Mouse (Mus musculus) kidney, adult 9 months (tissue): Measurements from ENCODE around the gene Rasal2.

ENCODE experiments used
- DNase-seq: peaks from one replicate; pipeline ENCODE4 v3.0.0; 2022

Gene Rasal2

DNA sequence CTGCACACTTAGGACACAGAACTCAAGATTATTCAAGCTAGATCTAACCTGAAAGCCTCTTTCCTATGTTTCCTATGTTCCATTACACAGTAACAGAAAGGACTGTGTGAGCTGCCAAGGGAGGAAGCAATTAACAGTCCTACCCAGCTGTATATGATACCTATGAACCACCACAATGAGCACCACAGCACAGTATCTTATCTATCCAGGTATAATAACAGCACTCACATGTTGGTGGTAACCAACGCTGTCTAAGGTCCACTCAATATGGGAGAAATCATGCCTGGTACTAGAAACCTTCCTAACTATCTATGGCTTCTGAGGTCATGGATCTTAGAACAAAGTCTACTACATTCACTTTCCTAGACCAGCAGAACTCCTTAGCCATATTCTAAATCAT lies 89.3 kb downstream of the Rasal2 start:
- no peak for DNase-seq

- DNase-seq: no peak
These were observed 93.5 kb downstream of the Rasal2 start for GRCm38 (mm10) chr1:157318896-157319295.

- DNase-seq: no peak
These were observed 111.1 kb downstream of the Rasal2 start for GRCm38 (mm10) chr1:157301266-157301665.

GRCm38 (mm10) chr1:157299559-157299958 lies 112.8 kb downstream of the Rasal2 start:
- DNase-seq: peak; percentile 18

DNA sequence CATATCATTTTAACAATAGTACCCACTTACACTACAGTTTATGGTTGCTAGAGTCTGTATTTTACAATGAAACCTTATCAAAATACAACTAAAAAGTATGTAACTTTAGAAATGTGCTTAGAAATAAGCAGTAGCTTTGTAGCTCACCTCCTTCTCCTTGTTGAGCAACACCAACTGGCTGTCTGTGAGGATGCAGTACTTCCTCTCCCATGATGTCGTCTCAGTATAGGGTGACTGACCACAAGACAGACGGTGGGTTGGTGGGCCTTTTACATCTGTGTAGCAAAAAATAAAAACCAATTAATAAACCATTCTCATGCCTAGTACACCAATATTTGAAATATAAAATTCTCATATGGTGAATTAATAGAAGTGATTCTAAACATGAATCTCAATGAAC lies 113.4 kb downstream of the Rasal2 start:
- DNase-seq: no peak

DNA sequence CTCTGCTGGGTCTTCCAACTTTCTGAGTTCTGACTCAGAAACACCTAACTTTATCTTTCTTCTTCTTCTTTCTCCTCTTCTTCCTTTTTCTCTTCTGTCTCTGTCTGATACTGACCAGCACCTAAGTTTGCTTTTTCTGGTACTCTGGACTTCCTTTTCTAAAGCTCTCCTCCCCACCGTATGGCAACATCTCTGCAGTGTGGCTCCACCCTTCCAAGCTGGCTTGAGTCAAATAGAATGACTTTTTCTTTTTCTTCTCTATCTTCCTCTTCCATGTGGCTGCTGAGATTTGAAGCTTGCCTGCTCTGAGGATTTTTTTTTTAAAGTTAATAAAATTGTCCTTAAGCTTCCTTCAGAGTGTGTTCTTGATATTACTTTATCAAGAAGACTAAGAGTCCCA lies 115.3 kb downstream of the Rasal2 start:
- DNase-seq: no peak

DNA sequence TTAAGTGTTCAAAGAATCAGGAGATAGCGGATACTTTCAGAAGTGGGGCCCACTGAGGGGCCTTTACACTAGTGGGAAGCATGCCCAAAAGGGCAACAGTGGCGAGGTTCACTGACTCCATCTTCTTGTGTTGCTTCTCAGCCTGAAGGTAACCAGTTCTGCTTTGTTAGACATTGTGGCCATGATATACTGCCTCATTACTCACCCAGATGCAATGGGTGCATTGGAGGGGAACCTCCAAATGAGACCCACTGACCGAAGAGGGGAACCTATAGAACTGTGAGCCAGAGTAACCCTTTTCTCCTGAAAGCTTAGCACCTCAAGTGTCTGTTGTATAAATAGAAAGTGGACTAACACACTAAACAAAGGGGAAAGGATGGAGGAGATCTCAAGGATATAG lies 116.5 kb downstream of the Rasal2 start:
- no peak for DNase-seq

GRCm38 (mm10) chr1:157290173-157290572 lies 122.2 kb downstream of the Rasal2 start:
- no peak for DNase-seq

DNA sequence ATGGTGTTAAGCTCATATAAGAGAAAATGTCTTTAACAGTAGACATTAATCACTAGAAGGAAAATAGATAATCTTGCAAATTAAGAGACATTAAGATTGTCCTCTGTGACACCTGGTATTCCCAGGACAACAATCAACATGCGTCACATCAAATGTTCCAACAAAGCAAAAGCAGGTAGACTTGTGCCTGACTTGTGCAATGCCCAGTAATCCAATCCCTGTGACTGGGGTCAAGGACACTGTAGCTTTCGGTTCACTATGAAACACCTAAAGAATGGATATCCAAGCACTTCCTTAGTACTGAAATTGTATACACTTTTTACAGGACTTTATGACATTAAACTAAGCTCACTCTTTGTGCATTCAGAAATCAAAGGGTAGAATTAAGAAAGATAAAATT lies 123.1 kb downstream of the Rasal2 start:
- DNase-seq: no peak

GRCm38 (mm10) chr1:157286561-157286960 lies 125.8 kb downstream of the Rasal2 start:
- DNase-seq: peak; percentile 73

DNA sequence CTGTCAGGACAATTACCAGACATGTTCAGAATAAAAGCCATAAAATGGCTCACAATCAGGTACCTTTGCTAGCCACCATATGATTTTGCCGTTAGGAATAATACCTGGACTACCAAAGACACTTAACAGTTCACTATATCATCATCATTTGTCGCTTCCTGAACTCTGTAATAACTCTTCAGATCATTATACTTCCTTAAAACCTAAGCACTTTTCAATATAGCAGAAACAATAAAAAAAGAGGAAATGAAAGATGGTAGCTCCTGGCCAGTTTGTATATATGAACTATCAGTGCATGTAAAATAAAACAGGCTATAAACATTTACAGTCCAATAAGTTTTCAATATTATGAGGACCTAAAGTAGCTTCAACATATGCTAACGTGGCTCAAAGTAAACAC lies 127.0 kb downstream of the Rasal2 start:
- DNase-seq: no peak

DNA sequence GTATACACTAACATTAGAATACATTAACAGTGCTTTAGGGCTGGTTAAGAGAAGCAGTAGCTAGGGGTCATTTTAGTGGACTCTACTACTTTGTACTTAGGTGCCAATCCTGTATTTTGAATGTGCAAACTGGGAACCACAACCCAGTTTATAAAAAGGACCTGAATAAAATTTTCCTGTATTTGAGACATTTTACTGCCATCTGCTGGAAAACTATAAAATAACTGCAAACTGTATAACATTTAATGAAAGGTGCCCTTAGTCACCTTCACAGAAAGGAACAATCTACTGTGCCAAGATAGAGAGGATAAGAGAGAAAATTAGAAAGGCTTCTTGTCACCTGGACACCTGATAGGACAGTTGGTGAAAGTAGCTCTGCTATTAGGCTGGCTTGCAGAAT lies 131.6 kb downstream of the Rasal2 start:
- peak; percentile 39 for DNase-seq

- no peak for DNase-seq
These were observed 136.6 kb downstream of the Rasal2 start for GRCm38 (mm10) chr1:157275672-157276307.

DNA sequence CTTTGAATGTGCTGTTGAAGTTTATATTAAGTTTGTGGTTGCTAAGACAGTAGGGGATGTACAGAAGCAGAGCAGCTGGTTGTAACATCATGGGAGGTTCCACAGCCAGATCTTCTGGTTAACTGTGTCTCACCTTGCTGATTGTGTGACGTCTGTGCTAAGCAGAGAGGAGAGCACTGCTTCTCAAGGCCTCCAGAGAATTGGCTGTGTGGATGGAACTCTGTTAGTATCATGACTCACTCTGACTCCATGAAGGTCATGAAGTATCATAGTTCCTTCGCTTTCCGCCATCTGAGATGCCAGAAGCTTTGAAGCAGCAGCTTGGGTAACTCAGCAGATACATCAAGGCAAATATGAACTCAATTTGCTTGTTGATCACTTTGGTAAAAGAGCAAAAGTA lies 144.5 kb downstream of the Rasal2 start:
- DNase-seq: no peak

- DNase-seq: peak; percentile 13
These were observed 155.8 kb downstream of the Rasal2 start for GRCm38 (mm10) chr1:157256562-157256961.

- DNase-seq: no peak
These were observed 156.6 kb downstream of the Rasal2 start for GRCm38 (mm10) chr1:157255776-157256175.

DNA sequence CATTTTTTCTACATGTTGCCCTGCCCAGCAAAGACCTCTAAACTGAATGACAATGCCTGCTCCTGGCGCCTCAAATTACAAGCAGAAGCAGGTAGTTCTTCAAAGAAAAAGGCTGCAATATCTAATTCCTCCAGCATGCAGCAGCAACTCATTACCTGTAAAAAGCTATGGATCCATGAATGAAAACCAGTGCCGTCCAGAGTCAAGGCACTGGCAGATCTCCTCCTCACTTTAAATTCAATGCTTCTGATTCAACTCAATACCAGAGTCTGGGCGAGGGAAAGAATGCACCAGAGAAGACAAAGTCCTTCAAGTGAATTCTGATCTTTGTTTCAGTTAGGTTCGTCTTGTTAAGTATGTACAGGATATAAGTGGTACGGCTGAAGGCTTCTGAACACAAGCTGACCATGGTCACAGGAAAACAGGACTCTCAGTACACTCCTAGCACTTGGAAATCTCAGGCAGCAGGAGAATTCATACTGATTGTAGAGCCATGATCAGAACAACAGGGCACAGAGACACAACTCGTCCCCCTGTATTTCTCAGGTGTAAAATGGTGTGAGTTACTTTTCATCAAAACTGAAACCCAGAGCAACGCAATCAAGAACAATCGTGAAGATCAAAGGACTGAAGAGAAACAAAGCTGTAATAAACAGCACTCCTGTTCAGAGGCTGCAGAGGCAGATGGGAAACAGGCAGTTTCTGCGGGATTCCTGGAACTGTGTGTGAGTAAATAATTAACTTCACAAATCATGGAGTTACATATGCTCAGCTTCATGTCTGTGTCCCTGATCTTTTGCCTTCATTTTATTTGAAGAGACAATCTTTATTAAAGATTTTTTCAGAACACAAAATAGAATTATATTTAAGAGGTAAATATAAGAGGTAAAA lies 158.6 kb downstream of the Rasal2 start:
- peak; percentile 48 for DNase-seq

- DNase-seq: no peak
These were observed 164.3 kb downstream of the Rasal2 start for GRCm38 (mm10) chr1:157248112-157248511.

DNA sequence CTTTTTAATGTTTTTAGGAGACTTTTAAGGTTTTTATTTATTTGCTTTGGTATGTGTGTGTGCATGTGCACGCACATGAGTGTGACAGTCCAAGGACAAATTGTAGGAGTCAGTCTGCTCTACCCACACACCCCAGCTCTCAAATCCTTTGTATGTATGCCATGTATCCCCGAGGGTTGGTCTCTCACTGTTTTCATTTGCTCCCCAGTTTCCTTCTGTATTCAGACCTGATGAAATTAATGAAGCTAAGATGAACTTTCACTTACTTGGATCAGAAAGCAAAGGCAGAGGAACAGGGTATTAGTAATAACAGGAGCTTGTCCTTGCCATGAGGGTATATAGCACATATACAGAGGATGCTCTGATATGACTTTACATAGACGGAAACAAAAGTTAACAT lies 165.1 kb downstream of the Rasal2 start:
- DNase-seq: no peak

DNA sequence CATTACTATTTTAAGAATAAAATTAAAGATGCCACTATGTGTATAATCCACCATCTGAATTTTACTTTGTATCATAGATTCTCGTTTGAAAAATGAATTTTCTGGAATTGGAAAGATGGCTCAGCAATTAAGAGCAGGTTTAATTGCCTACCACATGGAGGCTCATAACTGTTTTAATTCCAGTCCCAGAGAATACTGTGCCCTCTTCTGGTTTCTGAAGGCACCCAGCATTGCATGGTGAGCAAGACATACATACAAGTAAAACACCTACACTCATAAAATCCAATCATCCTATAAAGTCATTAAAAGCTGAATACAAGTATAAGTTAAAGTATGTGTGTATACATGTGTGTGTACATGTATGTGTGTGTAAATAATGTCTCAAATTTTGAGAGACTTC lies 165.6 kb downstream of the Rasal2 start:
- no peak for DNase-seq

DNA sequence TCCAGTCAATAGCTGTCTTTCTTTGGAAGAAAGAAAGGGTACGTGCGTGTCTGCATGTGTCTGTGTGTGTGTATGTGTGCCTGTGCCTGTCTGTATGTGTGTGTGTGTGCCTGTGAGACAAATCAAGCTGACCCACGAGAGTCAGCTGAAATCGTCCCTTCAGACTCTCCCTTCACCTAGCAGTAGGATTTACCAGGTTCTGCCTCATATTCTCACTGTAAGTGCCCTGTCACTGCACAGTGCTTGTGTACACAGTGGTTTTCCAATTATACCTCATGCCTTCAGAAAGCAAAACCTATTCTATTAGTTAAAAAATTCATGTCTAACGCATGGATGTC lies 168.0 kb downstream of the Rasal2 start:
- no peak for DNase-seq

DNA sequence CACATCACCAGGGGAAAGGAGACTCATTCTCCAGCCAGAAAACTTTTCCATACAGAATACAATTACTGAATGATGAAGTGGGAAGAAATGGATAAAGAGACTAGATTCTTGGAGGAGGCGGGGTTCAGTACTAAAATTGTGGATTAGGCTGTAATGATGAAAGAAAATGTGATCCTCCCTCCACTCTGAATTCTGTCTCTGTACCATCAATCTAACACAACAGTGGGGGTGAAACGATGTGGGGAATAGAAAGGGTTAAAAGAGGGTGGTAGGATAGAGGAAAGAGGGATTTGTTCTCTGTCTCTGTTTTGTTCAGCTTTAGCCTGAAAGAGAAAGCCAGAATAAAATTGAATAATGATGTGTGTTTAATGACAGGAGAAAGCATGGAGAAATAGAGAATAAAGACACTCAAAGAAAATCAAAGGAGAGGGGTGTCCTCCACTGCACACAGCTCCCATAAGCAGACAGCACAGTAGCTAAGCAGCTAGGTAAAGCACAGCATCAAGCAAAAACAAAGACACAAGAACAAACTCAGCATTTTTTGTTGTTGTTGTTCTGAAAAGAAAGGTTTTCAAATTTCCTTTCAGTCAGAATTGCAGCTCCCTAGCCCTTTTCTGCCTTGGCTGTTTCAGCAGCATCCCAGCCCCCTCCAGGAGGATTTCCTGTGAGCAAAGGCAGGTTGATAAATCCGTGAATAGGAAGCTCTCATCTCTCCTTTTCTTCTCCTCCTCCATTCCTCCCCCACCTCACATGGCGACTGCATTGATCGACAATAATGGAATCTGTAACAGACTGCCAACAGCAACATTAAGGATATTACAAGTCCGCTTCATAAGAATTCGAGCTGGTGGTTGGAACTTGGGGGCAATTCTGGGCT lies 168.6 kb downstream of the Rasal2 start:
- DNase-seq: no peak

DNA sequence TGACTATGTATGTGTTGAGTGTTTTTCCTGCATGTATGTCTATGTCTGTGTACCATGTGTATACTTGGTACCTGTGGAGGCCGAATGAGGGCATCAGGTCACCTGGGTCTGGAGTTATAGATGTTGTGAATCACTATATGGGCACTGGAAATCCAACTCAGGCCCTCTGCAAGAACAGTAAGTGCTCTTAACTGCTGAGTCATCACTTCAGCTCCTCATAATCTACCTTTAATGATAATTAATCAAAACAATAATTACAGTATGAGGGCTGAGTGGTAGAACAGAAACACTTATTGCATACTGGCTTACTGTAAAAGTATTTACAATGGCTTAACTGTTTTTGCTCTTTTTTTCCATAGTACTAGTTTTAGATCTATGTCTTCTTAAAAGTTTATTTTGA lies 172.7 kb downstream of the Rasal2 start:
- no peak for DNase-seq
